Mouse (Mus musculus) embryonic fibroblast, embryonic 13.5 days (primary cell): ENCODE data around the gene F11r. TPM values are rescaled to one million over a fixed set of nuclear protein-coding genes. Genes with fewer than 3 reads are reported as not detected.

ENCODE experiments used
- H3K27ac ChIP-seq: 2 replicates; pipeline ENCODE4 v1.5.1; 2012; ENCODE audit warnings: low read length, control low read depth, inconsistent platforms; ENCODE audit not compliant: insufficient read depth
- H3K4me1 ChIP-seq: 2 replicates; pipeline ENCODE4 v1.6.1; 2011; ENCODE audit warnings: low read length; ENCODE audit not compliant: control insufficient read depth, insufficient read depth
- H3K4me3 ChIP-seq: 2 replicates; pipeline ENCODE4 v1.5.1; 2011; ENCODE audit warnings: mild to moderate bottlenecking, control low read depth, low read length; ENCODE audit not compliant: insufficient read depth
- CTCF ChIP-seq: IDR thresholded peaks from 2 replicates; pipeline ENCODE4 v1.5.1; 2011; ENCODE audit warnings: mild to moderate bottlenecking, control low read depth, low read length, moderate library complexity, borderline replicate concordance; ENCODE audit not compliant: insufficient read depth
- POLR2A ChIP-seq: IDR thresholded peaks from 2 replicates; pipeline ENCODE4 v1.6.1; 2011; ENCODE audit warnings: low read depth, mild to moderate bottlenecking, control low read depth, low read length, moderate library complexity
- polyA plus RNA-seq: library from polyadenylated mRNA; stranded (reverse); fragments of >200 nt; gene quantifications from 2 replicates; pipeline ENCODE4 v1.2.4, GENCODE M21; 2011; ENCODE audit warnings: low read depth; ENCODE audit not compliant: missing spikeins, insufficient read length

Gene F11r
- polyA plus RNA-seq, 1 experiment = 7.4 TPM

GRCm38 (mm10) chr1:171451001-171451400 is 13.7 kb downstream of the F11r start:
- Histone ChIP-seq H3K4me1 (no peaks in the 10 kb centered on the region), H3K27ac (no peak overlapping the region), H3K4me3 (no peak overlapping the region)
- no peak for TF ChIP-seq POLR2A
- TF ChIP-seq CTCF = no peak

- TF ChIP-seq POLR2A = no peak
- Histone ChIP-seq H3K4me3 (no peak overlapping the region), H3K4me1 (no peaks in the 10 kb centered on the region)
These were observed 15.2 kb downstream of the F11r start for GRCm38 (mm10) chr1:171452522-171452921.

GRCm38 (mm10) chr1:171452923-171453322 is 15.6 kb downstream of the F11r start:
- no peak for TF ChIP-seq POLR2A
- TF ChIP-seq CTCF = no peak
- no peak overlapping the region for H3K27ac ChIP-seq
- no peaks in the 10 kb centered on the region for H3K4me1 ChIP-seq
- H3K4me3 ChIP-seq = no peak overlapping the region

More at GRCm38 (mm10) chr1:171452522-171452921, 15.2 kb downstream of the F11r start:
- H3K27ac ChIP-seq = no peak overlapping the region

- Histone ChIP-seq H3K4me1 (no peaks in the 10 kb centered on the region), H3K4me3 (no peak overlapping the region), H3K27ac (no peak overlapping the region)
- TF ChIP-seq POLR2A (no peak), CTCF (no peak)
These were observed 17.6 kb downstream of the F11r start for GRCm38 (mm10) chr1:171454926-171455325.

GRCm38 (mm10) chr1:171457568-171457967 is 20.2 kb downstream of the F11r start:
- TF ChIP-seq POLR2A (no peak), CTCF (no peak)
- H3K4me1 ChIP-seq = no peaks in the 10 kb centered on the region
- H3K27ac ChIP-seq = no peak overlapping the region
- no peak overlapping the region for H3K4me3 ChIP-seq

- H3K27ac ChIP-seq = no peak overlapping the region
- no peak overlapping the region for H3K4me3 ChIP-seq
- TF ChIP-seq CTCF (no peak), POLR2A (no peak)
- no peaks in the 10 kb centered on the region for H3K4me1 ChIP-seq
These were observed 22.5 kb downstream of the F11r start for GRCm38 (mm10) chr1:171459791-171460190.

- H3K27ac ChIP-seq = no peak overlapping the region
- no peaks in the 10 kb centered on the region for H3K4me1 ChIP-seq
- no peak overlapping the region for H3K4me3 ChIP-seq
- no peak for TF ChIP-seq POLR2A
- TF ChIP-seq CTCF = no peak
These were observed 23.5 kb downstream of the F11r start for GRCm38 (mm10) chr1:171460551-171461503.

- H3K4me1 ChIP-seq = no peaks in the 10 kb centered on the region
- no peak overlapping the region for H3K4me3 ChIP-seq
- no peak for TF ChIP-seq POLR2A
- no peak overlapping the region for H3K27ac ChIP-seq
These were observed 25.8 kb downstream of the F11r start for GRCm38 (mm10) chr1:171463133-171463532.

GRCm38 (mm10) chr1:171465749-171466412 is 28.5 kb downstream of the F11r start:
- Histone ChIP-seq H3K27ac (no peak overlapping the region), H3K4me3 (no peak overlapping the region), H3K4me1 (no peaks in the 10 kb centered on the region)
- TF ChIP-seq POLR2A (no peak), CTCF (no peak)

- Histone ChIP-seq H3K4me3 (no peak overlapping the region), H3K4me1 (0 out of 2 replicates have a peak, but pooled peaks cover 2% of the 10 kb centered on the region), H3K27ac (no peak overlapping the region)
- TF ChIP-seq CTCF = no peak
- no peak for TF ChIP-seq POLR2A
These were observed 29.2 kb downstream of the F11r start for GRCm38 (mm10) chr1:171466565-171466964.
